Mouse (Mus musculus) stomach, embryonic 15.5 days (tissue): ENCODE data around the gene Tpo. TPM values are rescaled to one million over a fixed set of nuclear protein-coding genes. Genes with fewer than 3 reads are reported as not detected.

Experiments
- ATAC-seq: fragments of 200-750 bp; cut with Nextera tagmentation; 2 replicates; pipeline ENCODE4 v1.8.0; 2017; ENCODE audit warnings: low read depth, moderate number of reproducible peaks, moderate TSS enrichment; ENCODE audit not compliant: insufficient read depth, low FRiP score
- H3K27ac ChIP-seq: fragments of 300-500 bp; sonication (generic); 2 replicates; pipeline ENCODE4 v1.5.1; 2015; ENCODE audit warnings: mild to moderate bottlenecking, inconsistent platforms
- H3K27me3 ChIP-seq: fragments of 300-500 bp; sonication (generic); replicated peaks from 2 replicates; pipeline ENCODE4 v1.6.1; 2015; ENCODE audit warnings: inconsistent platforms
- H3K36me3 ChIP-seq: fragments of 300-500 bp; sonication (generic); 2 replicates; pipeline ENCODE4 v1.6.1; 2015; ENCODE audit warnings: inconsistent platforms
- H3K4me1 ChIP-seq: fragments of 300-500 bp; sonication (generic); 2 replicates; pipeline ENCODE4 v1.6.1; 2015; ENCODE audit warnings: inconsistent platforms
- H3K4me2 ChIP-seq: fragments of 300-500 bp; sonication (generic); 2 replicates; pipeline ENCODE4 v1.6.1; 2015; ENCODE audit warnings: mild to moderate bottlenecking, inconsistent platforms
- H3K4me3 ChIP-seq: fragments of 300-500 bp; sonication (generic); replicated peaks from 2 replicates; pipeline ENCODE4 v1.5.1; 2015; ENCODE audit warnings: inconsistent platforms
- H3K9ac ChIP-seq: fragments of 300-500 bp; sonication (generic); 2 replicates; pipeline ENCODE4 v1.6.1; 2015; ENCODE audit warnings: inconsistent platforms
- H3K9me3 ChIP-seq: fragments of 300-500 bp; sonication (generic); 2 replicates; pipeline ENCODE4 v1.6.1; 2016; ENCODE audit warnings: inconsistent platforms
- WGBS: fragments of 180-500 bp; shearing (Covaris S2); methylation state at CpG from one replicate; pipeline ENCODE4 v1.1.7; 2015; 5-methylcytosine and 5-hydroxymethylcytosine counted together
- polyA plus RNA-seq: library from polyadenylated mRNA; unstranded; fragments of >200 nt; fragmentation: Nextera tagmentation; extraction: Ambion mirVana; gene quantifications from 2 replicates; pipeline ENCODE4 v1.2.1, GENCODE M21; 2015

Tpo gene
- polyA plus RNA-seq, 1 experiment from 2014 or later = not detected

DNA sequence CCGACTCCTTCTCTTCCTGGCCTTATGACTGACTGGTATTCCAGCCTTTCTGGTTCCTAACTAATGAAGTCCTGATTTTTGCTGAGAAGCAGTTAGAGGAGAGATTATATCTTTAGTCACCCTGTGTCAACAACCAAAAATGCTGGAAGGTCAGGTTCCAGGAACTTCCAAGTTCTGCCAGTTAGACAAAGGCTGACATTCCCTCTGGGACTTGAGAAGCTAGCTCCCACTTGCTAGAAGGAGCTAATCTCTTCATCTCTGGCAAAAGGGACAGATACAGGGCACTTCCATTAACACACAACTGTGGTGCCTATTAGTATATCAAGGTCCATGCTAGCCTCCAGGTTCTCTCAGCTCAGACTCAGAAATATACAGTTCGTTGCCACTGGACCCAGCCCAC, 64.6 kb downstream of the Tpo start:
- H3K36me3 ChIP-seq = no peaks in the 10 kb centered on the region
- WGBS = 74% methylated on average over 2 of the region's 2 CpGs
- ATAC-seq = no peak
- H3K4me3 ChIP-seq = no peak overlapping the region
- no peak overlapping the region for H3K9ac ChIP-seq
- H3K4me2 ChIP-seq = no peak overlapping the region
- H3K27me3 ChIP-seq = no peaks in the 10 kb centered on the region
- no peaks in the 10 kb centered on the region for H3K9me3 ChIP-seq
- no peaks in the 10 kb centered on the region for H3K4me1 ChIP-seq
- H3K27ac ChIP-seq = no peak overlapping the region

DNA sequence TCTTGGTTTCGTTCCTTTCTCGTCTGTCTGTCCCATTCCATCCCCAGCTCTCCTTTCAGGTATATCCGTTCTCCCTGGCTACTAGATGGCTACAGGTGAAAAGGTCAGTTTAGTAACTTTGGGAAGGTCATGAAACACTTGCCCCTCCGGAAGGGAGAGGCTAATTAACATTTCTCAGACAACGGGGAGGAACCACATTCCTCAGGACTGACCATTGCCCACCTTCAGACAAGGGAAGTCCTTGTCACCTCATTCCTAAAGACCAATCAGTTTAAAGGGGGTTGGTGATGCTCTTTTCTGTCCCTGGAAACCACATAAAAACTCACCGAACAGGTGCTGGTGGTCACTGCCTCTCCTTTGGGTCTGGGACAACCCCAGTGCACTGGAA, 70.3 kb downstream of the Tpo start:
- ATAC-seq = no peak
- Histone ChIP-seq H3K9me3 (no peaks in the 10 kb centered on the region), H3K27ac (no peak overlapping the region), H3K9ac (no peak overlapping the region), H3K4me3 (no peak overlapping the region), H3K36me3 (no peaks in the 10 kb centered on the region), H3K4me2 (no peak overlapping the region), H3K4me1 (no peaks in the 10 kb centered on the region), H3K27me3 (no peaks in the 10 kb centered on the region)
- WGBS = 25% methylated on average over 6 of the region's 6 CpGs

DNA sequence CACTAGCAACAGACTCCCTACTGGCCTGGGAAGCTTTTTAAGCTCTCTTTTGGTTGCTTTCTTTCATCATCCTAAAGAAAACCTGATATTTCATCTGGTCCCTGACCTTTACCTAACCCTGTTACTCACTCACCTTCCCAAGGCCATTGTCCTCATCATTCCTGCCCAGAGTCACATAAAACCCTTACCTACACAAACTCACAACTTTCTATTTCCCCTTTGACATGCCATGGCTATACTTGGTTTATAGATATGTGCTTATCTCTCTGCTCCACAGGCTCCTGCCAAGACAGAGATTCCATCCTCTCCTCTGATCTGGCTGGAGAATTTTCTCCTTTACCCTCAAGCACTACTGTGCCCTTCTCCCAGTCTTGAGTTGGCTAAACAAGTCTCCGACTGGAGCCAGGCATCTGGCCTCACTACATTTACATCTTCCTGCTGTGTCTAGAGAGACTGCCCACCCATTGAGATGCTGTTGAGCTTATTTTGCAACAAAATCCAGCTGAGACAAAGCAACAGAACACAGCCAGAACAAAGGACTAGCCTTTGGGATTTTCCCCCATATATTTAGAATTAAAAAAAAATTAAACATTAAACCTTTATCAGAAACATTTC, 70.8 kb downstream of the Tpo start:
- Histone ChIP-seq H3K36me3 (no peaks in the 10 kb centered on the region), H3K27ac (no peak overlapping the region), H3K9ac (no peak overlapping the region), H3K9me3 (no peaks in the 10 kb centered on the region), H3K4me3 (no peak overlapping the region), H3K4me1 (no peaks in the 10 kb centered on the region), H3K27me3 (no peaks in the 10 kb centered on the region), H3K4me2 (no peak overlapping the region)
- no peak for ATAC-seq
- WGBS = 48% methylated on average over 1 of the region's 1 CpGs

DNA sequence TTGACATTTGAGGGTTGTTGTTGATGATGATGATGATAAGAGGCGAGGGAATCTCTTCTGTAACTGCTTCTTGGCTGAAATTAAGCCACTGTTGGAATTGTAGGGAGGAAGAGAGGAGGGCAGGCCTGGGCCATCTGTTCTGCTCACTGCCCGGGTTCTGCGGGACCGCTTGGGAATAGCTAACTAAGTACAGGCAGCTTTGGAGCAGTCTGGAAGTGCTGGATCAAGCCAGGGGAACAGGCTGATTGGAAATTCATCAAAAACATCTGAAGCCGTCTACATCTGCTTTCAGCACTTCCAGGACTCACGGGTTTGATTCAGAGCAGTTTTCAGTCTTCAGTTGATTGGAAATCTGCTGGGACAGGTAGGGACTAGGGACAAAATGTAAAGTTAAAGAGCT, 74.4 kb downstream of the Tpo start:
- ATAC-seq = no peak

DNA sequence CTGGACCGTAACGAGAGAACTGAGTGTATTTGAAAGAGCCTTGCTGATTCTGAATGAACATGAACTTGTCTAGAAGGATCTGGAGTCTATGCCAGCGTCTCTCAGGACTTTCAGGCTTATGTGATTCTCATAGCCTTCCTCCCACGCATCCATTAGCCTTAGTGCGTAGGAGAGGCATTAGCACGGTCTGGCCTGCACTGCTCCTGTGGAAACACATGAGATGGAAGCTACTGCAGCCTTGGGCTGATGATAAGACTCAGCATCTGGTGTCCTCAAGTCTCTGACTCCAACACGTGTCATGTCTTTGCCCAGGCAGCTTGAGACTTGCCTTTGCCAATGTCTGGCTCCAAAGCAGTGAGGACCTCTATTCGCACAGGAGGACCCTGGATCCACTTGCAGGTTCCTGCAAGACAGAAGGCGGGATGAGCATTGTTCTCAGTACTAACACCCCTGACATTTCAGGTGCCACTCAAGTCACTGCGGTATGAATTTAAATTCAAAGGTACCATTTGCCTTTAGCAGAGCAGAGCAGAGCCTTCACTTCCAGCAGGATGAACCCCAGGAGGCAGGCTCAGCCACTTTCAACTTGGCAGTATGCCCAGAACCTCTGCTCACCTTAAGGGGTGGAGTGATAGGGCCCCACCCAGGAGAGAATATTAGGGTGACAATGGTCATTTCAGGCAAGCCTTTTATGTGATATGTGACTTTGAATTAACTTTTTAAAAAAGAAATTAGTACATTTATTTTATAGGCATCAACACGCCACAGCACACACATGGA, 77.5 kb downstream of the Tpo start:
- Histone ChIP-seq H3K9ac (no peak overlapping the region), H3K4me2 (no peak overlapping the region), H3K27me3 (no peaks in the 10 kb centered on the region), H3K27ac (no peak overlapping the region), H3K4me3 (no peak overlapping the region), H3K4me1 (no peaks in the 10 kb centered on the region), H3K36me3 (no peaks in the 10 kb centered on the region), H3K9me3 (no peaks in the 10 kb centered on the region)
- ATAC-seq = no peak
- 79% methylated on average over 11 of the region's 11 CpGs for WGBS

More for the DNA sequence above, 74.4 kb downstream of the Tpo start:
- Histone ChIP-seq H3K9ac (no peak overlapping the region), H3K27ac (no peak overlapping the region), H3K4me3 (no peak overlapping the region), H3K27me3 (no peaks in the 10 kb centered on the region), H3K36me3 (no peaks in the 10 kb centered on the region), H3K9me3 (no peaks in the 10 kb centered on the region), H3K4me2 (no peak overlapping the region), H3K4me1 (no peaks in the 10 kb centered on the region)
- WGBS = 42% methylated on average over 6 of the region's 6 CpGs

DNA sequence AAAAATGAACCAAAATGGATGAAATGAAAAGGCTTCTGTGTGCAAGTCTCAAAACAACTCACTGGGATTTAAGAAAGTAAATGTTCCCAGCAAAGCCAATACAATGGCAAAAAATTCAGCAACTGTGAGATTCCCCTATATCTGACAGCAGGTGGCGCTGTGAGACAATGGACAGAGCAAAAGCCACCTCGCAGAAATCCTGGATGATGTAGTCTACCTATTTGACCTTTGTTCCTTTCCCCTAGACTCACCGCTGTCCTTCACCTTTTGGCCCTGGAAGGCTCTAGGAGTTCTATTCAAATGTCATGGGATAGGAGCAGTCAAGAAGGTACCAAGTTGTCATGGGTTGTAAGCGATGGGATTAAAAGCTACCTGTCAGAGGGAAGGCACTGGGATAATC, 82.2 kb downstream of the Tpo start:
- Histone ChIP-seq H3K4me2 (no peak overlapping the region), H3K36me3 (no peaks in the 10 kb centered on the region), H3K27ac (no peak overlapping the region), H3K4me3 (no peak overlapping the region), H3K9me3 (no peaks in the 10 kb centered on the region), H3K27me3 (no peaks in the 10 kb centered on the region), H3K9ac (no peak overlapping the region), H3K4me1 (no peaks in the 10 kb centered on the region)
- WGBS = 16% methylated on average over 4 of the region's 4 CpGs
- ATAC-seq = no peak

DNA sequence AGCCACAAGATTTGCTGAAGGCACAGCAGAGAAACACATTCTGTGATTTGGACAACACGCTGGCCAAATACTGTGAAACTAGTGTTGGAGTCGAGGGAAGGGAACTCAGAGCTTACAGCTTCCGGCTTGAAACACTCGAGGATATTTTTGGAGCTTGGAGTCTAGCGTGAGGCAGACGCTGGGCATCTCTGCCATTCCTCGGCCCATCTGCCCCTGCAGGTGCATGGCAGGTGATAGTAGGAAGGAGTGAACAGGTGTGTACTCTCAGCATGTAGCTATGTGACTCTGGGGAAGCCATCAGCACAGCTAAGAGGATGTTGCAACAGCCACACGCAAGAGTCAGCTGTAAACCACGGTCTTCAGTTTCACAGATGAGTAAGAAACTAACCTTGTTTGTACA, 82.6 kb downstream of the Tpo start:
- H3K9me3 ChIP-seq = no peaks in the 10 kb centered on the region
- ATAC-seq = no peak
- H3K36me3 ChIP-seq = no peaks in the 10 kb centered on the region
- H3K4me3 ChIP-seq = no peak overlapping the region
- no peaks in the 10 kb centered on the region for H3K4me1 ChIP-seq
- H3K27me3 ChIP-seq = no peaks in the 10 kb centered on the region
- no peak overlapping the region for H3K9ac ChIP-seq
- no peak overlapping the region for H3K27ac ChIP-seq
- H3K4me2 ChIP-seq = no peak overlapping the region
- WGBS = 79% methylated on average over 9 of the region's 9 CpGs

DNA sequence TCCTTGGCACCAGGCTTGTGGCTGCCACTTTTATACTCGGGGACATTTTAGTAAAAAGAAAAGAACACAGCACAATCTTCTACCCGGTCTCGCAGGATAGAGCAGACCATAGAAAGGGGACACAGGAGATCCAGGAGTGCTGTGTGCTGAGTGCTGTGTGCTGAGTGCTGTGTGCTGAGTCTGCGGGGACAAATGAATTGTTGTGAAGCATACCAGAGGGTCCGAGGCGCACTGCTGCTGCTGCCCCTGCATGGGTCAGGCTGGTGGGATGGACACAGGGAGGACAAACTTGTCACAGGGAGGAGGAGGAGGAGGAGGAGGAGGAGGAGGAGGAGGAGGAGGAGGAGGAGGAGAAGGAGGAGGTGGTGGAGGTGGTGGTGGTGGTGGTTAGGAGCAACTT, 83.6 kb downstream of the Tpo start:
- no peak overlapping the region for H3K4me2 ChIP-seq

DNA sequence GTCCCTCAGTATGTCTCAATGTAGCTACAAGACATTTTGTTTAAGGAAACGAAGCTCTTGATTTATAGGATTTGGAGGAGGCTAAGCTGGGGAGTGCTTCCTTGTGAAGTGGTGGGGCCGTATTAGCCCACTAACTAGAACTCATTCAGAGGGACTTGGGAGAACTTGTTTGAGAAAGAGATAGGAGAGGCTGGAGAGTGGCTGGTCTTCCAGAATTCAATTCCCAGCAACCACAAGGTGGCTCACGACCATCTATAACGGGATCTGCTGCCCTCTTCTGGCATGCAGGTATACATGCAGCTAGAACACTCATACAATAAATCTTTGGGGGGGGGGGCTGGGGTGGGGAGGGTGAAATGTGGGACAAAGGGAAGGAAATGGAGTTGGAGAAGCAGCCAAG, 92.3 kb downstream of the Tpo start:
- H3K27me3 ChIP-seq = no peaks in the 10 kb centered on the region
- WGBS = 16% methylated on average over 4 of the region's 4 CpGs
- no peak overlapping the region for H3K9ac ChIP-seq
- peak overlapping the region; percentile 44; the same call in 1 of the 2 replicates for H3K27ac ChIP-seq
- no peak for ATAC-seq
- no peak overlapping the region for H3K4me2 ChIP-seq
- no peak overlapping the region for H3K4me3 ChIP-seq
- no peaks in the 10 kb centered on the region for H3K9me3 ChIP-seq
- no peaks in the 10 kb centered on the region for H3K36me3 ChIP-seq
- H3K4me1 ChIP-seq = peaks cover 5% of the 10 kb centered on the region

More for the DNA sequence above, 83.6 kb downstream of the Tpo start:
- no peaks in the 10 kb centered on the region for H3K36me3 ChIP-seq
- no peaks in the 10 kb centered on the region for H3K4me1 ChIP-seq
- no peak overlapping the region for H3K4me3 ChIP-seq
- H3K9ac ChIP-seq = no peak overlapping the region
- WGBS = 80% methylated on average over 4 of the region's 6 CpGs
- H3K27me3 ChIP-seq = no peaks in the 10 kb centered on the region
- no peak for ATAC-seq
- H3K9me3 ChIP-seq = no peaks in the 10 kb centered on the region
- no peak overlapping the region for H3K27ac ChIP-seq

DNA sequence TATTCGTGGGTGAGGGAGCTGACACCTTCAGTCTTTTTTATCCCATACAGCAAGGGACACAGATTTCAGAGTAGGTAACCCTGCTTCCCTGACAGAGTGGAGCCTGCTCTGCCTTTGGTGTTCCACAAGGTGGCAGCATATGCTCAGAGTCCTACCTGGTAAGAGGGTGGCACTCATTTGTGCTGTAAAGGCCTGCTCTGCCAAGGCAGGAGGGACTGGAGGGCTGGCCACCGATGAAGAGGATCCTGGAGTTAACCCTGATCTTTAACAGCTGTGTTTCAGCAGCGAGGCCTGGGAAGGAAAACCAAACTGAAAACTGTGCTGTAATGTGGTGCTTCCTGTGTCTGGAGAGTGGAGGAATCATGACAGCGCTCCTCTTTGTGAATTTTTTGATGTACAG, 92.9 kb downstream of the Tpo start:
- Histone ChIP-seq H3K27ac (peak overlapping the region; percentile 44; the same call in 1 of the 2 replicates), H3K36me3 (no peaks in the 10 kb centered on the region), H3K4me1 (peaks cover 5% of the 10 kb centered on the region), H3K4me2 (no peak overlapping the region), H3K4me3 (no peak overlapping the region), H3K9me3 (no peaks in the 10 kb centered on the region), H3K9ac (no peak overlapping the region), H3K27me3 (no peaks in the 10 kb centered on the region)
- ATAC-seq = no peak
- 31% methylated on average over 4 of the region's 4 CpGs for WGBS

DNA sequence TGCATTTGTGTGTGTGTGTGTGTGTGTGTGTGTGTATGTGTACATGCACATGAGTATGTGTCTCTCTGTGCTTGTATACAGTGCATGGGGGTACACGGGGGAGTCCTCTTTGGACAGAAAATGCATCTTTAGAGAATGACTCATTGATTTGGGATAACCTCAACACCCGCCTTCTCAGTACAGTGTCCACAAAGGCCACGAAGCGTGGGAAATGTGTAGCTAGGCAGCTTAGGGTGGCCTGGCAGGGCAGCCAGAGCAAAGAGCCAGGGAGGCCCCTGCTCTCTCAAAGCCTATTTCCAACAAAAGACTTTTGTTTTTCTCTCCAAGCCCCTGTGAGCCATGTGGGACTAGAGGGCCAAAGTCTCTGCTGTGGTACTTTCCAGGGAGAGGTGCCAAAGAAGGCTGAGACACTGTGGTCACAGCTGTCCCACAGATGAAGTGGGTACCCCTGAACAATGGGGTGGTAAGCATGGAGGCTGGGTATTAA, 95.8 kb downstream of the Tpo start:
- H3K9ac ChIP-seq = no peak overlapping the region
- H3K4me1 ChIP-seq = peaks cover 5% of the 10 kb centered on the region
- H3K9me3 ChIP-seq = no peaks in the 10 kb centered on the region
- 0 out of 2 replicates have a peak, but pooled peaks have one; percentile 14 for ATAC-seq
- no peaks in the 10 kb centered on the region for H3K27me3 ChIP-seq
- H3K27ac ChIP-seq = no peak overlapping the region
- WGBS = 71% methylated on average over 4 of the region's 4 CpGs
- no peak overlapping the region for H3K4me3 ChIP-seq
- no peak overlapping the region for H3K4me2 ChIP-seq
- H3K36me3 ChIP-seq = no peaks in the 10 kb centered on the region

DNA sequence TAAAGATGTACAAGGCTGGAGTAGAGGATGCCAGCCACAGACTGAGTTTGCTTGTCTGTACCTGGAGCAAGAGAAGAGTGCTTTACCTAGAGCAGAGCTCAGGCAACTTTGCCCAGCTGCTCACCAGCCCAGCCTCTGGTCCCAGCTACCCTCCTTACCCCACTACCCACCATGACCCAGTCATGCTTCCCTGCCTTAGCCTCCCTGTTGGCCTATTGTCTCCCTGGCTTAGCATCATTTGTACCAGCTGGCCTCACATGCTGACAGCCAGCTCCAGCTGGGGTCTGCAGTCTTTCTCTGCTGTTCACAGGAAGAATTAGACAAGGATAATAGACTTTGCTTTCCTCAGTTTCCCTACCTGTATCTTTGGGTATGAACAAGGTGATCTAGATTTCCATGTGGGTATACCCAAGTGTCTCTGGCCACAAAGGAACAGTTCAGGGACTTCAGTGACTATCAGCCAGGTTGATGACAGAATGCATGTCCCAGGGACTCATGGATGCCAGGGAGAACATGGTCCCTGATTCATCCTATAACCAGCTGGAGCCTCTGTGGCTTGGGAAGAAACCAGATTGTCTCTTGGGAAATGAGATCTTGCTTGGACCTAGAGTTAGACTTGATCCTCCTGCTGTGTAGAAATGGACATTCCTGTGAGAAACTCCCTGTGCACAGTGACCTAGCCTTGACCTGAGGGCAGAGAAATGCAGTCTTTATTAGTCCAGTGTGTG, 96.4 kb downstream of the Tpo start:
- no peak overlapping the region for H3K4me2 ChIP-seq
- H3K4me3 ChIP-seq = no peak overlapping the region
- H3K27me3 ChIP-seq = no peaks in the 10 kb centered on the region
- no peak overlapping the region for H3K9ac ChIP-seq
- H3K27ac ChIP-seq = no peak overlapping the region
- peaks cover 5% of the 10 kb centered on the region for H3K4me1 ChIP-seq
- no peak for ATAC-seq
- no peaks in the 10 kb centered on the region for H3K9me3 ChIP-seq
- H3K36me3 ChIP-seq = no peaks in the 10 kb centered on the region
